Mouse (Mus musculus): Measurements from ENCODE around the gene Metap1d. TPM values are rescaled to one million over a fixed set of nuclear protein-coding genes. Genes with fewer than 3 reads are reported as not detected.

The Metap1d gene
- polyA plus RNA-seq, 1 experiment from 2014 or later: 46.8 TPM

DNA sequence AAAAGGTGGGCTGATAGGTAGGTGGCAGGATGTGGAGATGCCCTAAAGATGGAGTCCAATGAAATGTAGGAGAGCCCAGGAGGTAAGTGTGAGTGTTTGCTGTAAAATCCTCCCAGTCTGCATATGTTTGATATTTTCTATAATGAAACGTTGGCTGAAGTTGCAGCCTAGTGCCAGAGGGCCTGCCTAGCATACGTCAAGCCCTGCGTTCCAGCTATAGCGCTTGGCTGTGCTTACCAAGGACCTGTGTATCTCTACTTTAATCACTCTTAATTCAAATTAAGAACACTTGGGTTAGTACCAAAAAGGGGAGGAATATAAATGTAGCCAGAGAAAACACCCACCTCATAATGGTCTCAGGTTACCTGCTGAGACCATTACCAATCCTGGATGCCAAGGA is 22.7 kb downstream of the Metap1d start:
- no peak overlapping the region for H3K4me2 ChIP-seq (replicated peaks)
- 55% methylated on average over 4 of the region's 4 CpGs for WGBS
- H3K4me3 ChIP-seq: no peak overlapping the region
- H3K9me3 ChIP-seq: no peaks in the 10 kb centered on the region
- peaks cover 45% of the 10 kb centered on the region for H3K4me1 ChIP-seq
- H3K36me3 ChIP-seq: no peaks in the 10 kb centered on the region
- H3K27ac ChIP-seq: peak overlapping the region; percentile 78
- no peak for ATAC-seq (ENCODE audit: insufficient number of reproducible peaks, insufficient read depth, low FRiP score, low TSS enrichment)
- no peaks in the 10 kb centered on the region for H3K27me3 ChIP-seq
- H3K9ac ChIP-seq: no peak overlapping the region

DNA sequence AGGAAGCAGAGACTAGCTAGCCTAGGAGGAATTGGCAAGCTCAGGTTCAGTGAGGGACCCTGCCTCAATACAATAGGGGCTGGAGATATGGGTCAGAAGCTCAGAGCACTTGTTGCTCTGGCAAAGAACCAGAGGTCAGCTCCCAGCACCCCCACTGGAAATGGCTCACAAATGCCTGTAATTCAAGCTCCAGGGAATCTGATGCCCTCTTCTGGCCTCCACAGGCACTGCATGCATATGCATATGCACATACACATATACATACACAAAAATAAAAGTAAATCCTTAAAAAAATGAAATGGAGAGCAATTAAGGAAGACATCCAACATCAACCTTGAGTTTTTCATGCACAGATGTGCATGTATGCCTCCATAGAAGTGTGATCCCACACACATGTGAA is 24.7 kb downstream of the Metap1d start:
- Histone ChIP-seq H3K4me1 (peaks cover 46% of the 10 kb centered on the region), H3K4me2 (replicated peaks) (no peak overlapping the region), H3K4me3 (no peak overlapping the region), H3K9me3 (no peaks in the 10 kb centered on the region), H3K27me3 (no peaks in the 10 kb centered on the region), H3K36me3 (no peaks in the 10 kb centered on the region), H3K27ac (no peak overlapping the region), H3K9ac (no peak overlapping the region)
- ATAC-seq (ENCODE audit: insufficient number of reproducible peaks, insufficient read depth, low FRiP score, low TSS enrichment): no peak

DNA sequence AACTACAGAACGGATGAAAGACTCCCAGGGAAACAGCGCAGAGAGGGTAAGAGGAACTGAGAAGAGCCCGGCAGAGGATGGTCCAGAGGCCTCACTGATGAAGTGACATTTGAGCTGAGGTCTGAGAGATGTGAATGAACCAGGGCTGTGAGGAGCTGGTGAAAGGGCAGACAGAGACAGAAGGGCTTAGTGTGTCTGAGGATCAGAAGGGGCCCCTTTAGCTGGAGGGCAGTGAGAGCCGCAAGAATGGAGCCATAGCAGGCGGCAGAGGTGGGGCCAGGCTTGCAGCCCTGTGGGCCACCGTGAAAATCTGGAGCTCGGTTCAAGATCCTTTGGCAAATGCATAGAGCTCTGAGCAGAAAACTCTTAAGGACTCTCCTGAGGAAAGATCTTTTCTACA is 26.8 kb downstream of the Metap1d start:
- 6% methylated on average over 7 of the region's 7 CpGs for WGBS
- peak overlapping the region; percentile 19 for H3K4me2 ChIP-seq (replicated peaks)
- ATAC-seq (ENCODE audit: insufficient number of reproducible peaks, insufficient read depth, low FRiP score, low TSS enrichment): peak; percentile 22; the same call in 1 of the 2 replicates
- H3K4me3 ChIP-seq: no peak overlapping the region
- H3K9ac ChIP-seq: no peak overlapping the region
- peak overlapping the region; percentile 41; the same call in 1 of the 2 replicates for H3K27ac ChIP-seq
- H3K36me3 ChIP-seq: no peaks in the 10 kb centered on the region
- no peaks in the 10 kb centered on the region for H3K9me3 ChIP-seq
- peaks cover 40% of the 10 kb centered on the region for H3K4me1 ChIP-seq
- H3K27me3 ChIP-seq: no peaks in the 10 kb centered on the region

- 63% methylated on average over 6 of the region's 6 CpGs for WGBS
- H3K9ac ChIP-seq: no peak overlapping the region
- no peak overlapping the region for H3K27ac ChIP-seq
- no peak overlapping the region for H3K4me2 ChIP-seq (replicated peaks)
- no peak overlapping the region for H3K4me3 ChIP-seq
- peaks cover 25% of the 10 kb centered on the region for H3K4me1 ChIP-seq
- no peaks in the 10 kb centered on the region for H3K9me3 ChIP-seq
- no peak for ATAC-seq (ENCODE audit: insufficient number of reproducible peaks, insufficient read depth, low FRiP score, low TSS enrichment)
- H3K27me3 ChIP-seq: no peaks in the 10 kb centered on the region
- no peaks in the 10 kb centered on the region for H3K36me3 ChIP-seq
Measured at GRCm38 (mm10) chr2:71481825-71482224, 28.7 kb downstream of the Metap1d start.

GRCm38 (mm10) chr2:71483046-71483716 is 30.1 kb downstream of the Metap1d start:
- WGBS: 40% methylated on average over 10 of the region's 10 CpGs
- Histone ChIP-seq H3K4me3 (no peak overlapping the region), H3K27ac (peak overlapping the region; percentile 56), H3K36me3 (no peaks in the 10 kb centered on the region), H3K4me1 (peaks cover 25% of the 10 kb centered on the region), H3K9ac (no peak overlapping the region), H3K4me2 (replicated peaks) (no peak overlapping the region), H3K9me3 (no peaks in the 10 kb centered on the region), H3K27me3 (no peaks in the 10 kb centered on the region)
- no peak for ATAC-seq (ENCODE audit: insufficient number of reproducible peaks, insufficient read depth, low FRiP score, low TSS enrichment)

GRCm38 (mm10) chr2:71483717-71484066 is 30.6 kb downstream of the Metap1d start:
- Histone ChIP-seq H3K27ac (peak overlapping the region; percentile 56), H3K9me3 (no peaks in the 10 kb centered on the region), H3K36me3 (no peaks in the 10 kb centered on the region), H3K27me3 (no peaks in the 10 kb centered on the region), H3K4me3 (no peak overlapping the region), H3K9ac (no peak overlapping the region), H3K4me1 (peaks cover 25% of the 10 kb centered on the region), H3K4me2 (replicated peaks) (no peak overlapping the region)
- WGBS: 18% methylated on average over 5 of the region's 5 CpGs
- ATAC-seq (ENCODE audit: insufficient number of reproducible peaks, insufficient read depth, low FRiP score, low TSS enrichment): no peak

GRCm38 (mm10) chr2:71491295-71491694 is 38.2 kb downstream of the Metap1d start:
- Histone ChIP-seq H3K27ac (no peak overlapping the region), H3K4me1 (peaks cover 15% of the 10 kb centered on the region; the same call in 1 of the 2 replicates), H3K4me2 (replicated peaks) (no peak overlapping the region), H3K36me3 (no peaks in the 10 kb centered on the region), H3K4me3 (no peak overlapping the region), H3K27me3 (no peaks in the 10 kb centered on the region), H3K9ac (no peak overlapping the region), H3K9me3 (no peaks in the 10 kb centered on the region)
- ATAC-seq (ENCODE audit: insufficient number of reproducible peaks, insufficient read depth, low FRiP score, low TSS enrichment): no peak

- Histone ChIP-seq H3K4me3 (no peak overlapping the region), H3K4me1 (peaks cover 17% of the 10 kb centered on the region; the same call in 1 of the 2 replicates), H3K36me3 (no peaks in the 10 kb centered on the region), H3K9ac (no peak overlapping the region), H3K9me3 (no peaks in the 10 kb centered on the region), H3K4me2 (replicated peaks) (no peak overlapping the region), H3K27ac (0 out of 2 replicates have a peak overlapping the region, but pooled peaks have one; percentile 3), H3K27me3 (no peaks in the 10 kb centered on the region)
- ATAC-seq (ENCODE audit: insufficient number of reproducible peaks, insufficient read depth, low FRiP score, low TSS enrichment): no peak
- 65% methylated on average over 12 of the region's 12 CpGs for WGBS
Measured at GRCm38 (mm10) chr2:71493161-71493683, 40.1 kb downstream of the Metap1d start.

GRCm38 (mm10) chr2:71494503-71494902 is 41.4 kb downstream of the Metap1d start:
- Histone ChIP-seq H3K27ac (no peak overlapping the region), H3K4me1 (peaks cover 27% of the 10 kb centered on the region), H3K4me3 (no peak overlapping the region), H3K27me3 (no peaks in the 10 kb centered on the region), H3K36me3 (no peaks in the 10 kb centered on the region), H3K4me2 (replicated peaks) (no peak overlapping the region), H3K9me3 (no peaks in the 10 kb centered on the region), H3K9ac (no peak overlapping the region)
- 56% methylated on average over 10 of the region's 10 CpGs for WGBS
- no peak for ATAC-seq (ENCODE audit: insufficient number of reproducible peaks, insufficient read depth, low FRiP score, low TSS enrichment)

DNA sequence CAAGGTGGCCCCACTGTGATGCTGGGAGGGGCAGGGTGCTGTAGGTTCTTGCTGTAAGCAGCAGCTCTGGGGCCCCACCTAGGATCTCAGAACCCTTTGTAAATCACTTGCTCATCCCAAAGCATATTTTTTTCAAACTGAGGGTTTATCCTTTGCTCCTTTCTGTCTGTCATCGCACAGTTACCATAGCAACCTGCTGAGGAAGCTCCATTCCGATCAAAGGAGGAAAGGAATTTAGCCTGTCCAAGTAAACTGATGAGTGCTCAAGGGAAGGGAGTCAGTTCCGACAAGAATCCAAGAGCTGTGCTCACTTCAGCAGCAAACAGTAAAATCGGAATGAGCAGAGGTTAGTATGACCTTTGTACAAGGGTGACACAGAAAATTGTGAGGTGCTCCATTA is 41.9 kb downstream of the Metap1d start:
- Histone ChIP-seq H3K27me3 (no peaks in the 10 kb centered on the region), H3K4me2 (replicated peaks) (no peak overlapping the region), H3K4me1 (peaks cover 31% of the 10 kb centered on the region), H3K9me3 (no peaks in the 10 kb centered on the region), H3K9ac (no peak overlapping the region), H3K36me3 (no peaks in the 10 kb centered on the region), H3K27ac (no peak overlapping the region), H3K4me3 (no peak overlapping the region)
- ATAC-seq (ENCODE audit: insufficient number of reproducible peaks, insufficient read depth, low FRiP score, low TSS enrichment): no peak
- WGBS: 27% methylated on average over 4 of the region's 4 CpGs

DNA sequence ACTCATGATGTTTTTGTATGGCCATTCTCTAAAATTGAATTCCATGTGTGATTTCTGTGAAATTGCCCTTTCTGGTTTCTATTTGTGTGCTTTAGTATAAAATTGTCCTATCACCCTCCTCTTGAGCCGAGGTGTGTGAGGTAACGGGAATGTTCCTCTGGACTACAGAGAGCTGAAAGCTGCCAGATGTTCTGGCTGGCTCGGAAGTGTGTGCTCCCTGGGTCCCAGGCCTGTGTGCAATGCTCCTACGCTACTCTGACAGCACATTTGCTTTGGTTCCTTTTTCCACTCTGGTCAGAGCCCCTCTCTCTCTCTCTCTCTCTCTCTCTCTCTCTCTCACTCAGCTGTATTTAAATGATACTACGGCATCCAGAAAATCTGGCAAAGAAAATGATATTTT is 44.1 kb downstream of the Metap1d start:
- Histone ChIP-seq H3K4me2 (replicated peaks) (no peak overlapping the region), H3K27ac (no peak overlapping the region), H3K4me1 (peaks cover 33% of the 10 kb centered on the region), H3K9ac (no peak overlapping the region), H3K36me3 (no peaks in the 10 kb centered on the region), H3K9me3 (no peaks in the 10 kb centered on the region), H3K27me3 (no peaks in the 10 kb centered on the region), H3K4me3 (no peak overlapping the region)
- 19% methylated on average over 5 of the region's 5 CpGs for WGBS
- 0 out of 2 replicates have a peak, but pooled peaks have one; percentile 28 for ATAC-seq (ENCODE audit: insufficient number of reproducible peaks, insufficient read depth, low FRiP score, low TSS enrichment)
